Mouse (Mus musculus) E14TG2a.4 (cell line): Measurements from ENCODE around the gene Adcy3.

Experiments
- H3K27me3 ChIP-seq: 2 replicates; pipeline ENCODE4 v1.6.1; 2014; ENCODE audit warnings: low read length, control low read depth; ENCODE audit not compliant: insufficient read depth
- H3K36me3 ChIP-seq: 2 replicates; pipeline ENCODE4 v1.6.1; 2014; ENCODE audit warnings: low read length, control low read depth; ENCODE audit not compliant: insufficient read depth
- H3K4me1 ChIP-seq: replicated peaks from 2 replicates; pipeline ENCODE4 v1.6.1; 2014; ENCODE audit warnings: low read depth, low read length, control low read depth
- H3K4me3 ChIP-seq: replicated peaks from 2 replicates; pipeline ENCODE4 v1.5.1; 2014; ENCODE audit warnings: mild to moderate bottlenecking, low read length
- H3K9me3 ChIP-seq: 2 replicates; pipeline ENCODE4 v1.6.1; 2014; ENCODE audit warnings: low read length, control low read depth
- CTCF ChIP-seq: conservative IDR thresholded peaks from 2 replicates; pipeline ENCODE4 v1.5.1; 2014; ENCODE audit warnings: low read length
- NANOG ChIP-seq: IDR thresholded peaks from 2 replicates; pipeline ENCODE4 v1.6.1; 2014; ENCODE audit warnings: borderline replicate concordance, low read length, mixed read lengths
- POU5F1 ChIP-seq: IDR thresholded peaks from 2 replicates; pipeline ENCODE4 v1.6.1; 2014; ENCODE audit warnings: low read length, borderline replicate concordance

Gene Adcy3

GRCm38 (mm10) chr12:4132941-4133846 lies at the start of gene Adcy3:
Adcy3 (plus strand) TSS chr12:4133103.
- Histone ChIP-seq H3K36me3 (peaks cover 23% of the 10 kb centered on the region), H3K27me3 (peaks cover 46% of the 10 kb centered on the region), H3K4me1 (peaks cover 34% of the 10 kb centered on the region), H3K4me3 (peak within 1 kb of the TSS; percentile 83), H3K9me3 (peaks cover 9% of the 10 kb centered on the region)
- TF ChIP-seq CTCF = no peak

GRCm38 (mm10) chr12:4083441-4083840 lies 49.5 kb upstream of the Adcy3 start:
- no peaks in the 10 kb centered on the region for H3K27me3 ChIP-seq
- TF ChIP-seq CTCF = no peak
- no peak for TF ChIP-seq POU5F1
- TF ChIP-seq NANOG = no peak
- peak overlapping the region; percentile 85 for H3K4me3 ChIP-seq
- H3K9me3 ChIP-seq = no peaks in the 10 kb centered on the region
- peaks cover 44% of the 10 kb centered on the region for H3K36me3 ChIP-seq
- H3K4me1 ChIP-seq = peaks cover 38% of the 10 kb centered on the region

GRCm38 (mm10) chr12:4107383-4107782 lies 25.5 kb upstream of the Adcy3 start:
- TF ChIP-seq POU5F1 = no peak
- TF ChIP-seq NANOG = no peak
- peak; percentile 77 for TF ChIP-seq CTCF
- H3K36me3 ChIP-seq = peaks cover 82% of the 10 kb centered on the region
- H3K27me3 ChIP-seq = no peaks in the 10 kb centered on the region
- peaks cover 6% of the 10 kb centered on the region for H3K4me1 ChIP-seq
- no peaks in the 10 kb centered on the region for H3K9me3 ChIP-seq
- no peak overlapping the region; the same call in 1 of the 2 replicates for H3K4me3 ChIP-seq

- Histone ChIP-seq H3K27me3 (0 out of 2 replicates have a peak, but pooled peaks cover 2% of the 10 kb centered on the region), H3K9me3 (no peaks in the 10 kb centered on the region), H3K36me3 (peaks cover 21% of the 10 kb centered on the region), H3K4me3 (no peak overlapping the region), H3K4me1 (peaks cover 13% of the 10 kb centered on the region)
- TF ChIP-seq CTCF (no peak), POU5F1 (no peak), NANOG (no peak)
These were observed 16.8 kb upstream of the Adcy3 start for GRCm38 (mm10) chr12:4116132-4116531.

GRCm38 (mm10) chr12:4117136-4117535 lies 15.8 kb upstream of the Adcy3 start:
- no peak for TF ChIP-seq POU5F1
- no peak for TF ChIP-seq CTCF
- TF ChIP-seq NANOG = no peak
- Histone ChIP-seq H3K9me3 (no peaks in the 10 kb centered on the region), H3K27me3 (0 out of 2 replicates have a peak, but pooled peaks cover 2% of the 10 kb centered on the region), H3K36me3 (peaks cover 21% of the 10 kb centered on the region), H3K4me1 (peaks cover 13% of the 10 kb centered on the region), H3K4me3 (no peak overlapping the region)

GRCm38 (mm10) chr12:4117579-4117978 lies 15.3 kb upstream of the Adcy3 start:
- H3K4me1 ChIP-seq = peaks cover 14% of the 10 kb centered on the region
- no peak overlapping the region for H3K4me3 ChIP-seq
- no peak for TF ChIP-seq POU5F1
- no peak for TF ChIP-seq NANOG
- no peak for TF ChIP-seq CTCF
- H3K9me3 ChIP-seq = no peaks in the 10 kb centered on the region
- H3K27me3 ChIP-seq = 0 out of 2 replicates have a peak, but pooled peaks cover 2% of the 10 kb centered on the region
- peaks cover 17% of the 10 kb centered on the region for H3K36me3 ChIP-seq

GRCm38 (mm10) chr12:4127346-4127745 lies 5.6 kb upstream of the Adcy3 start:
- Histone ChIP-seq H3K4me3 (peak overlapping the region; percentile 54), H3K4me1 (peaks cover 29% of the 10 kb centered on the region), H3K36me3 (no peaks in the 10 kb centered on the region), H3K27me3 (peaks cover 13% of the 10 kb centered on the region), H3K9me3 (peaks cover 7% of the 10 kb centered on the region)
- TF ChIP-seq POU5F1 (no peak), NANOG (no peak), CTCF (no peak)

- TF ChIP-seq POU5F1 (no peak), NANOG (no peak), CTCF (no peak)
These were observed 927 bp downstream of the Adcy3 start for GRCm38 (mm10) chr12:4133847-4134212.

GRCm38 (mm10) chr12:4143179-4143578 lies 10.3 kb downstream of the Adcy3 start:
- H3K4me3 ChIP-seq = no peak overlapping the region
- H3K4me1 ChIP-seq = peaks cover 48% of the 10 kb centered on the region
- peaks cover 14% of the 10 kb centered on the region for H3K36me3 ChIP-seq
- TF ChIP-seq NANOG (no peak), POU5F1 (no peak), CTCF (peak; percentile 42)
- no peaks in the 10 kb centered on the region; the same call in 1 of the 2 replicates for H3K27me3 ChIP-seq
- no peaks in the 10 kb centered on the region for H3K9me3 ChIP-seq

More at GRCm38 (mm10) chr12:4133847-4134212, 927 bp downstream of the Adcy3 start:
- Histone ChIP-seq H3K9me3 (peaks cover 9% of the 10 kb centered on the region), H3K4me3 (peak overlapping the region; percentile 83), H3K4me1 (peaks cover 28% of the 10 kb centered on the region), H3K36me3 (peaks cover 28% of the 10 kb centered on the region), H3K27me3 (peaks cover 43% of the 10 kb centered on the region)
